Mouse (Mus musculus) embryo, embryonic 11.5 days (tissue): ENCODE results near the gene Ear6.
"Not testable (repeated sequence)": the region's sequence is repeated elsewhere in the genome, so short reads cannot be mapped to it uniquely, and the experiment has no call there.

Source experiments
- DNase-seq: peaks from one replicate; pipeline ENCODE4 v3.0.0-alpha.2; 2012; ENCODE audit warnings: low read depth, low spot score

Gene Ear6

GRCm38 (mm10) chr14:51853399-51853798, at the start of gene Ear6:
Ear6 (plus strand) TSS chr14:51853699.
- no peak for DNase-seq

- DNase-seq: no peak
Observed at GRCm38 (mm10) chr14:51826625-51827024, 26.9 kb upstream of the Ear6 start.

DNA sequence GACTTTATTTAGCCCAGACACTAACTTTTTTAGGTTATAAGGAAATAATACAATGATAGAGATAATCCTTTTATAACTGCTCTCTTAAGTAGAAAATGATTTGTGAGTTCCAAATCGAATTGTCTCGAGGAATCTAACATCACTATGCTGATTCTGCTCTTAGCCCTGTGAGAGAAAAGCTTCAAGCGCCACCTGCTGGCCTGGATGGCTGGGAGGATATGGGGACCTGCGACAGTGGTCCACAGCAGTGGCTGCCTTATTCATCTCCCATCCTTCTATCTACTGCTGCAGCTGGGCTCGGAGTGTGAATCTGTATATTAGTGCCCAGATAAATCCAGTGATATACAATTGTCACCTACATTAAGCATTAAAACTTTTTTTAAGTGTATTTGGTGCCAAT, 25.7 kb upstream of the Ear6 start:
- not testable (repeated sequence) for DNase-seq

DNA sequence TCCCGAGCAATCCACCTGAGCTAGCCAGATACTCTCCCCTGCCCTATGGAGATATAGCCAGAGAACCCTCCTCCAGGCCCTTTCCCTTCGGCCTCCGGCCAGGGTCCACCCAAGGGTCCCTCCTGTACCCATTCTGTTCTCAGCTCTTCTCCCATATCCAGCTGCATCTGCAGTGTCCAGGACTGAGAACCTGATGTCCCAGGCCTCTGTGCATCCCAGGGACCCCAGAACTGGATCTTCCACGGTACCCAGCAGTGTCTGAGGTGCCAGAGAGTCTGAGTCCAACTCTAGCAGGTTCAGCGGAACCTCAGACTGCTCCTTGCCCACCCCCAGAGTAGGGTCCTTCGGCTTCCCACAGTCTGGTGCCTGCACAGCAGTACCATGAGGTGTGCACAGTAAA, 24.3 kb upstream of the Ear6 start:
- DNase-seq: no peak

DNA sequence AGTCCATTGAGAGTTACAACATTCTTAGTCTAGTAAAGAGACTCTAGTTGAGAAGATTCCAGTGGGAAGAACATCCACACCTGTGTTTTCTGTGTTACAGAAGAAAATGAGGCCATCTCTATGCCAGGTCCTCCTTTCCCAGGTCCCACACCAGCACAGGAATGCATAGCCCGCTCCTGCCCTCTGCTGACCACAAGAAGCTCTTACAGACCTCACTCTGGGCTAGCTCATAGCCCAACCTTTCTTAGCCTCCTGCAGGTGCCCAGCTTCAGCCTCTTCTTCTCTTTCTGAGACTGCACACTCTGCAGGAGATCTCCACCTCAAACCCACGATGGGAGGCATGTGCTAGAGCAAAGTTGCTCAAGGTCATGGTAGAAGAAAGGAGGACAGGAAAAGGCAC, 15.0 kb upstream of the Ear6 start:
- DNase-seq: not testable (repeated sequence)

GRCm38 (mm10) chr14:51842250-51842649, 11.2 kb upstream of the Ear6 start:
- DNase-seq: no peak

GRCm38 (mm10) chr14:51842781-51843180, 10.7 kb upstream of the Ear6 start:
- no peak for DNase-seq

GRCm38 (mm10) chr14:51843882-51844281, 9.6 kb upstream of the Ear6 start:
- DNase-seq: no peak

GRCm38 (mm10) chr14:51846566-51846965, 6.9 kb upstream of the Ear6 start:
- no peak for DNase-seq

- DNase-seq: not testable (repeated sequence)
Observed at GRCm38 (mm10) chr14:51851006-51851405, 2.5 kb upstream of the Ear6 start.

- not testable (repeated sequence) for DNase-seq
Observed at GRCm38 (mm10) chr14:51855280-51855679, 1.8 kb downstream of the Ear6 start.

DNA sequence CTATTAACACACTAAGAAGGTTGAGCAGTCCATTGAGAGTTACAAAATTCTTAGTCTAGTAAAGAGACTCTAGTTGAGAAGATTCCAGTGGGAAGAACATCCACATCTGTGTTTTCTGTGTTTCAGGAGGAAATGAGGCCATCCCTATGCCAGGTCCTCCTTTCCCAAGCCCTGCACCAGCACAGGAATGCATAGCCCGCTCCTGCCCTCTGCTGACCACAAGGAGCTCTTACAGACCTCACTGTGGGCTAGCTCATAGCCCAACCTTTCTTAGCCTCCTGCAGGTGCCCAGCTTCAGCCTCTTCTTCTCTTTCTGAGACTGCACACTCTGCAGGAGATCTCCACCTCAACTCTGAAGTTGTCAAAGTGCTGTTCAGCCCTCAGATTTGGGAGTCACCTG, 10.1 kb downstream of the Ear6 start:
- peak; percentile 7 for DNase-seq

- DNase-seq: no peak
Observed at GRCm38 (mm10) chr14:51870756-51871155, 17.3 kb downstream of the Ear6 start.

DNA sequence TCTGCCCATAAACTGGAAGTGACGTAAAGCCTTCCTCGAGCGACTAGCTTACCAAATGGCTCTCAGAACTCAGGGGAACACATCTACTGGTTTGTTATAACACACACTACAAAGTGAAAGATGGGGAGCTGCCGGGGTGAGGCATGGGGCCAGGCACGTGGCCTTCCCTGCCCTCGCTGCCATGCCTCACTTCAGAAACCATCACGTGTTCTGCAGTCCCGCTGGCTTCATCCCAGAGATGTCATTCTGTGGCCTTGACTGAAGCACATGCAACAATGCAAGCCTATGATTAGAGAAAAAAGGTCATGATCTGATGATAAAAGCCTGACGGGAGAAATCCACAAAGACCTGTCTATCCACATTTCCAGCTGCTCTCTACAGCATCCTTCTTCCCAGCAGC, 18.2 kb downstream of the Ear6 start:
- DNase-seq: no peak

DNA sequence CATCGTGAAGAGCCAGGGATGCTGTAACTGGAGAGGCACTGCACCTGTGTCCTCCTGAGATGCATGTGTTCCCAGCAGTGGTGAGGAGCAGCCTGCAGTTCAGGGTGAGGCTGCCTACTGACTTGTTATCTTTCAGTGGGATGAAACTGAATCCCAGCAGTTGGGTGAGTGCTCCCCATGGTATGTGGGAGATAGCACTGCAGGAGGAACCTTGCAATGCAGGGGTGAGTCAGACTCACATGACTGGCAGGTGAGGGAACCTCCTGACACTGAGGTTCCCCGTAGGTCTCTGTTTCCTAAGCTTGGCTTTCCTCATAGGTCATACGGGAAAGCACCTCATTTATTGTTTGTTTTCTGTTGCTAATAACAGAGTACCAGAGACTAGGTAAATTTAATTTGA, 24.0 kb downstream of the Ear6 start:
- no peak for DNase-seq

- DNase-seq: peak; percentile 67
Observed at GRCm38 (mm10) chr14:51883527-51884030, 30.1 kb downstream of the Ear6 start.

GRCm38 (mm10) chr14:51884031-51884544, 30.6 kb downstream of the Ear6 start:
- peak; percentile 40 for DNase-seq

DNA sequence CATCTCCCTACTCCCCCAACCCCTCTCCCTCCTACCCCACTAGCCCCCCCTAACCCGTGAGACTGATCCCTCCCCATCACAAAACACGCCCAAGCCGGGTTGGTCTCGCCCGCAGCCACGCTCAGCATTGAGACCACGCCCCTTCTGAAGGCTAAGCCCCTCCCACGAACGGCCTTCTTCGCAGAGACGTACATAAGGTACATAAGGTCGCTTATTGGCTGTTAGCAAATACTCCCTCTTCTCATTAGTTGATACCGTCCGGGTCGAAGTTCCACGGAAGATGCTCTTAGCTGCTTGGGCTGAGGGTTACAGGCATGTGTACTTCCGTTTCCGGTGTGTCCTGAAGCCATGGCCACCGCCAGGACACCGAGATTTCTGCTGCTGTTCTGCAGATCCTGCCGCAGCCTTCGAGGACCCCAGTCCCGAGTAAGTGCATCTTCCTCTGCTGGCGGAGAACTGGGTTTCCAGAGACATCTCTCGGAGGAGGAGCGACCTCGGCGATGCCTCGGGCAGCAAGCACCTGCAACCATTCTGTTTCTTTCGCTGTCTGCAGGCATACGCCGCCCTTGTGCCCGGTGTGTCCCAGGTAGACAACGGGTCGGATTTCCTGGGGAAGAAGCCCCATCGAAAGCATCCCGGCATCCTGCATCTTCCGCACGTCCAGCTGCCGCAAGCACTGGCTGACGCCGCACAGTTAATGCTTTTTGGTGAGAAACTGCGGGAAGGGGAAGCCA, 31.3 kb downstream of the Ear6 start, which contains the start of gene Mettl17:
TSS of gene Mettl17 (plus strand) at position 245 of the 734 bp plus-strand sequence.
- peak; percentile 93 for DNase-seq

- DNase-seq: no peak
Observed at GRCm38 (mm10) chr14:51886051-51886450, 32.6 kb downstream of the Ear6 start.

- DNase-seq: no peak
Observed at GRCm38 (mm10) chr14:51889833-51890232, 36.3 kb downstream of the Ear6 start.

- no peak for DNase-seq
Observed at GRCm38 (mm10) chr14:51892191-51892939, 38.9 kb downstream of the Ear6 start, which contains the start of gene Slc39a2. Slc39a2 (plus strand) TSS chr14:51892889.

GRCm38 (mm10) chr14:51893094-51893794, 39.7 kb downstream of the Ear6 start:
- no peak for DNase-seq
